Mouse (Mus musculus) ES-E14 (cell line): ENCODE data around the gene Raf1.

Experiments
- CHD2 ChIP-seq: IDR thresholded peaks from 2 replicates; pipeline ENCODE4 v1.6.1; 2014; ENCODE audit warnings: mild to moderate bottlenecking, low read depth, low read length, inconsistent platforms
- HCFC1 ChIP-seq: IDR thresholded peaks from 2 replicates; pipeline ENCODE4 v1.6.1; 2012; ENCODE audit warnings: low read length, inconsistent platforms, borderline replicate concordance; ENCODE audit not compliant: insufficient read depth

- TF ChIP-seq CHD2 = no peak
- TF ChIP-seq HCFC1 = no peak
Measured at GRCm38 (mm10) chr6:115631056-115631795, 45.2 kb downstream of the Raf1 start.
